Mouse (Mus musculus): ENCODE measurements at regions not wholly inside any gene's neighbourhood (a gene's known extent, or its start where the extent isn't known, plus 50 kb on each side); places are given as distances from the start of the nearest gene placed in this dataset.
A peak's percentile ranks its signal among the peaks of the same experiment; 100 is the strongest.

GRCm38 (mm10) chr12:25439029-25439551 lies 342.1 kb upstream of the Id2 start:
- DNase-seq, result no peak

GRCm38 (mm10) chr12:25438217-25439028 lies 341.5 kb upstream of the Id2 start:
- no peak for DNase-seq

GRCm38 (mm10) chr12:25437556-25437955 lies 340.6 kb upstream of the Id2 start:
- DNase-seq, result no peak

- DNase-seq, result no peak
These were observed 339.4 kb upstream of the Id2 start for GRCm38 (mm10) chr12:25436220-25436911.

DNA sequence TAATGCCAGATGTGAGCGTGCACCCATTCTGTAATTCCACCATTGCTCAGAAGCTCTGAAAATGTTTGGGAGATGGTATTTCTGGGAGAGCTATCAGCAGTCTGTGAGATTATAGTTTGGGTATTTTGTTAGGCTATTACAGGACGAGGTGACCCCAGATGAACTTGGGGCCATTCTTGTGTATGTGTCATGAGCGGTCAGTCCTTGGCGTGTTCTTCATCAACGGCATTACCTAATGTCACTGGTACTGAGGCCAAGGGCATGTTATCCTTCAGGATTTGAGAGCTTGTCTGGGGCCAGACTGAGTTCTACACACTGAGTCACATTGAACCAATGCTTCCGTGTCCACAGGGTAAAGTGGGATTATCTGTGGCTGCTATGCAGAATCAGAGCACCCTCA lies 335.9 kb upstream of the Id2 start:
- no peak for DNase-seq

GRCm38 (mm10) chr12:25430911-25431310 lies 334.0 kb upstream of the Id2 start:
- no peak for DNase-seq

GRCm38 (mm10) chr12:25427911-25428642 lies 331.1 kb upstream of the Id2 start:
- no peak for DNase-seq

DNA sequence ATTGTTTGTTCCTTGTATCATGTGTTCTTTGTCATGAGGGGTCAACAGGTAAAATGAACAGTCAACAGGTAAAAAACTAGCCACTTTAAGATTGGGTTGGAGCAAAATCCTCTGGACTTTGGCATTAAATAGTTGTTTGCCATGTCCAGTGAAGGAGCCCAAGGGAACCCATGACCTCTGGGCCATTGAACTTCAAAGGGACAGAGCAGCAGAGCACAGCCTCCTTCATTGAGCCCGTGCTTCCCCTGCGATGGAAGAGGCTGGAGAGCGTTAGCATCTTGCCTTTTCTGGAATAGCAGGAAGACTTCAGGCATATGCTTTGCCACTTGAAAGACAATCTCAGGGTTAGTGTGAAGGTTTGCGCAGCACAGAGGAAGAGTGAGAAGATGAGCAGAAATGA lies 320.4 kb upstream of the Id2 start:
- DNase-seq, result no peak

DNA sequence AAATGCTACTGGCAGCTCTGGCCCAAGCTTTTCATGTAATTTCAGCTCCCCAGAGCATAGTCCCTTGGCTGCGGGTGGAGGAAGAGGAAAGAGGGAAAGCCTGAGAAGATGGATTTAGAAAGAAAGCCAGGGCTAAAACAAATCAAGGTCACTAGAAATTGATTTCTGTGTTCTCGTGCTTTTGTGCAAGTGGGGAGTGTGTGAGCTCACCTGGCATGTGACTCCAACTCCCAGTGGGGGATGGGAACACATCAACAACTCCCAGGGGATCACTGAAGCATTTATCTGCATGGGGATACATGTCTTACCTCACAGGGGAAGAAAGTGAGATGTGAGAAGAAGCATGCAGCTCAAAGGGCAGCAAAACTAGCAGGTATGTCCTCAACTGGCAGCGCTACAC lies 319.6 kb upstream of the Id2 start:
- no peak for DNase-seq

DNA sequence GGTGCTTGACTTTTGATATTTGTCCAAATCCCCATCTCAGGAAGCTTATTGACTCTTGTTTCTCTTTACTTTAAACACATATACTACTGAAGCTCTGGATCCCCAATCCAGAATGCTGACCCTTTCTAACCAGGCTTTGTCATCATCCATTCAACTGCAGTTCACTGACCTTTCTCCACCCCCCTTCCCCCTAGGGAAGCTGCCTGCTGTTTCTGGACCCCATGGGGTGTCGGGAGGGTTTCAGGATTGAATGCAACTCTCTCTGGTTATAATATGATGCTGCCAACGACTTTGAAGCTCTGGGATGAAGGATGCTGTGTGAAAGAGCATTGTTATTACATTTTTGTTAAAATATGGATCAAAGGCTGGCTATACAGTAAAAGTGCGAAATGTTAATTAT lies 318.7 kb upstream of the Id2 start:
- no peak for DNase-seq

DNA sequence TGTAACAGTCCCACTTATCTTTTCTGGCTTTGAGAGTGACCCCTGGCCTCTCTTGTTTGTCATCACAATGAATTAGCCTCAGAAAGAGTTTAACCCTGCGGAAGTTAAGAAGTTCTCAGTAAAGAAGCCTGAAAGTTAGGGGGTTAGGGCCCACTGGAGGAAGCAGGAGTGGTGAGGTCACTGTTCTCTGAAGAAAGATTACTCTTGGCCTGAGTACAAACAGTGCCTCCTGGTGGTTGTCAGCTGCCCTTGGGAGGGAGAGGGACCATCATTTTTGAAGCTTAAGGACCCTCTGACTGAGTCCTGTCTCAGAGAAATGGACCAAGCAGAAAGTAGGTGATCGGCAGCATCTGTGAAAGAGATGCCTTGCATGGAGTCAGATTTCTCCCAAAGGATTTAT lies 318.3 kb upstream of the Id2 start:
- DNase-seq, result peak; percentile 13

- no peak for DNase-seq
These were observed 310.4 kb upstream of the Id2 start for GRCm38 (mm10) chr12:25407301-25407700.

- no peak for DNase-seq
These were observed 303.4 kb upstream of the Id2 start for GRCm38 (mm10) chr12:25400326-25400725.

- DNase-seq, result no peak
These were observed 301.8 kb upstream of the Id2 start for GRCm38 (mm10) chr12:25398726-25399125.

DNA sequence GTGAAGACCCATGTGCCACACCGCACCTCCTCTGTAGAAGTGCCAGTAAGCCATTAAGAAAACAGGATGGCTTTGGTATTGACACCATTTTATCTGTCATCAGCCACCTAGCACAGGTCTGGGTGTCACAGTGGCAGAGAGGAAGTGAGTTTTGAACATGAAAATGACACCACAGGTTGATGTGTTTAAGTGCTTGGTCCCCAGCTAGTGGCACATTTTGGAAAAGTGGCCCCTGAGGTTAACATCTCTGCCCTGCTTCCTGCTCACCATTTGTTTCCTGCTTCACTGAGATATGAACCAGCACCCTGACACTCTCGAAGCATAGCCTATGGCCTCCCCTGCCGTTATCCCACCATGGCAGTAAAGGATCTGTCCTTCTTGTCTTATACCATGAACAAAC lies 297.4 kb upstream of the Id2 start:
- DNase-seq, result no peak

GRCm38 (mm10) chr12:25393501-25393900 lies 296.6 kb upstream of the Id2 start:
- DNase-seq, result no peak

GRCm38 (mm10) chr12:25389202-25389601 lies 292.3 kb upstream of the Id2 start:
- DNase-seq, result no peak

DNA sequence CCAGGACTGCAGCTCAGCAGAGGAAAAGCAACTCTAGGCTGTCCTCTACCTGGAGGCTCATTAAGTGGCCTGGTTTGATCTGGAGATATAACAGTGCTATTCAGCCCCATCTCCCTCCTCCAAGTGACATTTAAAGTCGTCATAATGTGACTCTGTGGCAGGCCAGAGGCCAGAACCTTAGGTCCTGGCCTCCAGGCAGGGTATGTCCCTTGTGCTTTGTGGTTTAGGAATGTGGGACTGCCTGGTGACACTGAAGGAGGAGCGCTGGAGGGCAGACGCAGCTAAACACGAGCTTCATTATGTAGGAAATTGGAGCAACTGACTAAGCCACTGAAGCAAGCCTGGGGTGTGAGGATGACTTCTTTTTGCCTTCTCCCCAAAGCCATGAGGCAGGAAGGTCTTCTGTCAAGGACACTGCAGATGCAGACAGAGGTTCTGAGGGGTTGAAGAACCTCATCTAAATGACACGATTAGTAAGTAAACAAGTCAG lies 290.9 kb upstream of the Id2 start:
- DNase-seq, result no peak

DNA sequence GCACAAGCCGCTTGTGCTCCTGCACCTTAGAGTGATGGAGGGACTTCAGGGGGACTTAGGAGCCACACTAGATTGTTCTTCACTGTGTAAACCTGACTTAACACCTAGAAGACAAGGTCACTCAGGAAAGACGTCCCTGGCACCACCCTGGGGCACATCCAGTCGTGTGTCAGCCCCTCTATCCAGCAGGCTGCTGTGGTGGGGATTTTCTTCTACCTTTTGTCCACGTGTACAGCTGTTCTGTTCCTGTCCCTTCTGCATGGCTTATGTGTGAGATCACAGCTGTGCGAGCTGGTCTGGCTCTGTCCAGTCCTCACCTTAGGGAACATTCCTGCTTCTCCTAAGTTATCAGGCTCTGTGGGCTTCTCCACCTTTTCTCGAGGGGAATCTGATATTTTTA lies 286.0 kb upstream of the Id2 start:
- DNase-seq, result no peak

DNA sequence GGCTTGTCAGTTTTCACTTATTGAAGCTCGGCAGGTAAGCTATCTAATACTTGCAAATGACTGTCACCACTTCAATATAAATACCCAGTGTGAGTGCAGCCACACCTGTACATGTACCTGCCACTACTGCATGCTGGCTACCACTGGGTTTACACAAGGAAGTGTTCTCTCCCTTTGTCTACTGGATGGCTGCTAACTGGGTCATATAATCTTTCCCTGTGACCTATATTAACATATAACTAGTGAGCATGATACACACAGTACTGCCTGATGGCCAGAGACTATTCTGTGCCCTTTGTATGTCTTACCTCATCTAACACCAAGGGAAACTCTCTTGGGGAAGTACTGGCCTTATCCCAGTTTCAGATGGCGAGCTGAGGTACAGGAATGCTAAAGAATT lies 285.5 kb upstream of the Id2 start:
- DNase-seq, result no peak

- peak; percentile 22 for DNase-seq
These were observed 284.7 kb upstream of the Id2 start for GRCm38 (mm10) chr12:25381619-25382018.

- DNase-seq, result no peak
These were observed 283.1 kb upstream of the Id2 start for GRCm38 (mm10) chr12:25379996-25380395.

- DNase-seq, result no peak
These were observed 282.1 kb upstream of the Id2 start for GRCm38 (mm10) chr12:25379016-25379415.

Data from kidney, adult 18-20 months (tissue).